Mouse (Mus musculus) cerebellum, adult 11 months (tissue): ENCODE measurements at regions not wholly inside any gene's neighbourhood (a gene's known extent, or its start where the extent isn't known, plus 50 kb on each side); places are given as distances from the start of the nearest gene placed in this dataset.
"Not testable (repeated sequence)": the region's sequence is repeated elsewhere in the genome, so short reads cannot be mapped to it uniquely, and the experiment has no call there.

ENCODE experiments used
- DNase-seq: peaks from one replicate; pipeline ENCODE4 v3.0.0; 2022

DNA sequence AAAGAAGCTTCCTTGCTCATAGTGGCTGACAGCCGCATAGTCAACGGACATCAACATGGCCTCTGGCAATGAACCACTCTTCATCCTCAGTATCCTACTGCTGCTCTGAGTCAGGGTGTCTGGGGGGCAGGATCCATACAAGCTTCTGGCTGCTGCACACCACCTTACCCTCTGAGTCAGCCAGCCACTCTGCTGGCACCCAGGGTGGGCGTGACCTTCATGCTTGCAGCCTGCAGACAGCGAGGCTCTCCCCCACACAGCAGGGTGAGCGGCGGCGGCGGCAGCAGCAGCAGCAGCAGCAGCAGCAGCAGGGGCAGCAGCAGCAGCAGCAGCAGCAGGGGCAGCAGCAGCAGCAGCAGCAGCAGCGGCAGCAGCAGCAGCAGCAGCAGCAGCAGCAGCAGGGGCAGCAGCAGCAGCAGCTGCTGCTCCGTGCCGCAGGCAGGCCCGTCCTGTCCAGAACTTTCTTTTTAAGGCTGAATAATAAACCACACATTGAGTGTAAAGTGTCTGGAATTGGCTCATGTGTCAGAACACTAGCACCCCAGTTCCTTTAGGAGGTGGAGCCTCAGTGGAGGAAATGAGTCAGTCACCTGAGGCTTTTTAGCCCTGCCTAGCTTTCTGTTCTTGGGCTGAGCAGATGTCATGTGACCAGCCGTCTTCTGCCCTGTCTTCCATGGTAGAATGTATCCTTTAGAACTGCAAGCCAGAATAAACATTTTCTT is 186.3 kb downstream of the 1810013L24Rik start:
- no peak for DNase-seq

GRCm38 (mm10) chr16:9016762-9017086 is 186.8 kb downstream of the 1810013L24Rik start:
- DNase-seq, result no peak

DNA sequence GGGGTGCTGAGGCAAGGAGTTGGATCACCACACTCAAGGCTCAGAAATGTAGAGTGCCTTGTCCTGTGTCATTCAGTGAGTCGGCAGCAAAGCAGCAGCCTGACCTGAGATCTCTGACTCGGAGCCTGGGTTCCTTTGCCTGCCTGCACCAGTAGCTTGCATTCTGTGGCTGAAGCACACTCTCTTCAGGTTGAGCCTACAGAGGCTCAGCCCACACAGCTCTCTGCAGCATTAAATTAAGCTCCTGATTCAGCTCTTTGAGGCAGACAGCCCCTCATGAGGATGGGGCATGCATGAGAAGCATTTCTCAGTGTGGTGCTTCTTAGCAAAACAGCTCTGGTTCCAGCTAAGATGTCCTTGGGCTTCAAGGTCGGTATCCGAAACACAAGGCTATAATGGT is 200.8 kb downstream of the 1810013L24Rik start:
- DNase-seq, result no peak

GRCm38 (mm10) chr16:9043271-9043670 is 213.4 kb downstream of the 1810013L24Rik start:
- DNase-seq, result no peak

- no peak for DNase-seq
Measured at GRCm38 (mm10) chr16:9046864-9047263, 217.0 kb downstream of the 1810013L24Rik start.

DNA sequence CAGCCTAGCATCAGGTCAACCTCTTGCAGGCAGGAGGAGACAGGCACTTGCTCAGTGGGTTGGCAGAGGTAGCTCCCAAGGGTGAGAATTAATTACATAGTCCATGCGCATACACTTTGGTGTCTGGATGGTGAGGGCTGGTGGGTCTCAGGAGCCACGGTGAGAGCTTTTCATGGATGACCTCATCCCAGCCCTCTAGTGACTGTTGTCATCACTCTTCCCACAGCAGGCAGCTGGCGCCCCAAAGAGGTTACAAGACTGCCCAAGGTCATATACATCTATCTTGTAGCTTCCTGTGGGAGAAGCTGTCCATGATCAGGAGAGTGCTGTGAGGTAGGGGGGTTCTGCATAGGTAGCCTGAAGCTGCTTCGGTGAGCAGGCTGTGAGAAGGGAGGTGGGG is 224.5 kb downstream of the 1810013L24Rik start:
- no peak for DNase-seq

DNA sequence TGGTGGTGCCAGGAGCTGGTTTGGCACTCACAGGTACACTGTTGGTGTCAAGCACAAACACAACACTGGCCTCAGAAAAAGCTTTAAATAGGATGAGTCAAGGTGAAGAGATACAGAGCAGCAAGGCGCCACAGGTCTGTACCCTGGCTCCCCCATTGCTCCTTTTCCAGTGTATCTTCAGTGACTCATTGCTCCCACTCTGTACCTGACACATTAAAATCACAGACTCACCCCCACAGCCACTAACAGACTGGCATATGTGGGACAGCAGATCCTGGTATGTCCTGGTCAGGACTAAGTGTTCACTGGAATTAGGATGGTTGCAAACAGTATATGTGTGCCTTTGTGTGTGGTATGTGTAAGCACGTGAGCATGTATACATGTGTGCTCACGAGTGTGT is 226.5 kb downstream of the 1810013L24Rik start:
- no peak for DNase-seq

DNA sequence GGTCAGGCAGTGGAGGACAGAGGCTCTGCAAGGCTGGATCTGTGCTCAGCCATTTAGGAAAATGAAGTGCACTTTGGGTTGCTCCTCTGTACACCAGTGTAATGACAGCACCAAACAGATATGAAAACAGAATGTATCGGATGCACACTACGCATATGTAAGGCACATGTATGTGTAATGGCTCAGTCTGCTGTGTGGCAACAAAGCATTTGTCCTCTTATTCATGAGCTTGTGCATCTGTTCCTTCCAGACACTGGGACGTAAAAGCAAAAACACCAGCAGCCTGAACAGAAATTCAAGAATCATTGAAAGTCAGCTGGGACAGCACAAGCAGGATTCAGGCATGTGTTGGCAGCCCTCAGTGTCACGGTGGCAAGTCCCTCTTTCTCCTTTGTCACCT is 241.6 kb downstream of the 1810013L24Rik start:
- DNase-seq, result no peak

DNA sequence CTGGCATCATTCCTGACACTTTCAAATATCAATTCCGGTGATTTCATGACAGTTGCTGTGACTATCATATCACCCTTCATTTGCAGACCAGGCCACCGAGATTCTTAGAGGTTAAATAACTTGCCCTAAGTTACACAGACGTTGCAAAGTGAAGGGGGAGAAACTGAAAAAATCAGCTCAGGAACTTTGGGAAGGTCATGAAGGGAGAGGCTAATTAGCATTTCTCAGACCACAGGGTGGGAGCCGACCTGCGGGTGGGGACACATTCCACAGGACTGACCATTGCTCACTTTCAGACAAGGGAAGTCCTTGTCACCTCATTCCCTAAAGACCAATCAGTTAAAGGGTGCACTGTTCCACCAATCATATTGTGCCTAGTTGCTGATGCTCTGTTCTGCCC is 242.1 kb downstream of the 1810013L24Rik start:
- not testable (repeated sequence) for DNase-seq

- DNase-seq, result no peak
Measured at GRCm38 (mm10) chr16:9074295-9074694, 244.4 kb downstream of the 1810013L24Rik start.

DNA sequence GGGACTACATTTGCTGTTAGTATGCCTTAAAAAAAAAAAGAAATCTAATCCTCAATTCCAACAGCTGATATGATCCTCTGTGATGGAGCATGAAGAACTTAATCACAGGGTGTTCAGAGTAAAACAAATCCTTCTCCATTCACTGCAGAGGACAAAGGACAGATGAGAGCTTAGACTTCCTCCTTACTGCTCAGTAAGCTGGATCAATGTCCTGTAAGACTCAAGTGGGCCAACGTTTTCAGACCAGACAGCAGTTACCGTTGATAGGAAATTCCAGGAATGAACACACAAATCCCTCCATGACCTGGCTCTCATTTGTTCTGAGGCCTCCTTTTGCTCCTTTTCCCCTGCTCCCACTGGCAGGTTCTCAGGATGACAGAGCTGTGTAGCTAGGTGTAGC is 247.6 kb downstream of the 1810013L24Rik start:
- no peak for DNase-seq

- DNase-seq, result no peak
Measured at GRCm38 (mm10) chr16:9078405-9078942, 248.6 kb downstream of the 1810013L24Rik start.

- DNase-seq, result no peak
Measured at GRCm38 (mm10) chr16:9083040-9083439, 253.1 kb downstream of the 1810013L24Rik start.

- DNase-seq, result no peak
Measured at GRCm38 (mm10) chr16:9083740-9084139, 253.8 kb downstream of the 1810013L24Rik start.

DNA sequence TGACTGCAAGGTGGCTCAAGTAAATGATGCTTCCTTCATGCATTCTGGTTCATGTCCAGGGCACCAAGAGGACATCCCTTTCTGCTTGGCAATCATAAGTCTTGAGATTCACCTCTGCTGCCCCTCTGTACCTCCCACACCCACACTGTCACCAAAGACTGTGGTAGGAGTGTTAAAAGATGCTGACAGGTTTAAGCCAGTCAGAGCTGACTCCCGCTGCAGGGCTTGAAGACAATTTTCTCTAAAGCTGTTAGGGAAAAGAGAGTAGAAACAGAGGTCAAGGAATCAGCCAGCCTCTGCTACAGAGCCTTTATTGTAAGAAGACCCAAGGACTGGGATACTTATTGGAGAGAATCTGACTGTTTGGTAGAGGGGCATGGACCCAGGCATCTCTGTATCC is 254.7 kb downstream of the 1810013L24Rik start:
- DNase-seq, result no peak

DNA sequence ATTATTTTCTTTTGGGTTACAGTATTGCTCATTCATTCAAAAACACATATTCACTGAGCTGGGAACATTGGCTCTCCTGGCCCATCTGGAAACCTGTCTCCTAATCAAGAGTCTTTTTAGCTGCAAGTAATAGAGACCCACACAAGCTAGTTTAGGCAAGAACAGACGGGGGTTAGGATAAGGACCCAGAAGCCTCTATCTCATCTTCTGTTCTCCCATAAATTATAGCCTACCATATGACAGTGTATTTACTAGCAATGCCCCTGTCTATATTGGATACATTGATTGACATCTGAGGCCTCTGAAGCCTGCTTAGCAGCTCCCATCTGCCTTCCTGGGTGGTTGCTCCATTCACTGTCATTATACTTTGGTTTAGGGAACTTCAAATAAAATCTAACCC is 255.2 kb downstream of the 1810013L24Rik start:
- DNase-seq, result no peak

DNA sequence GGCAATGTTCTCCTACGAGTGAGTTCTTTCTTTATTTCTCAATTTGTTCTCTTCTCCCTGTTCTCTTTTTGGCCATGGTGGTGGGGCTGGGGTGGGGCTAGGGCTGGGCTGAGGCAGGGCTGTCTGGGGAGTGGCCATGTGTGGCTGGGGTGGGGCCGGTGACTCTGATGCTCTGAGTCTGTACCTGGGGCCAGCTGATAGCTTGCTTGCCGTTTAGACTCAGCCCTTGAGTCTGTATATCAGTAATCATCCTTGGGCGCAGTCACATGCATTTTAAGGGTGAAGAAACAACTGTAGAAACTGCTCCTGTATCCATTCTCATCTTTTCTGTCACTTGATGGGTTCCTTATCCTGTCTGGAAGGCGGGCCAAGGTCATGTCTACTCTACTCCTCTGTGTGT is 256.1 kb downstream of the 1810013L24Rik start:
- DNase-seq, result no peak

GRCm38 (mm10) chr16:9091790-9092189 is 261.9 kb downstream of the 1810013L24Rik start:
- no peak for DNase-seq

DNA sequence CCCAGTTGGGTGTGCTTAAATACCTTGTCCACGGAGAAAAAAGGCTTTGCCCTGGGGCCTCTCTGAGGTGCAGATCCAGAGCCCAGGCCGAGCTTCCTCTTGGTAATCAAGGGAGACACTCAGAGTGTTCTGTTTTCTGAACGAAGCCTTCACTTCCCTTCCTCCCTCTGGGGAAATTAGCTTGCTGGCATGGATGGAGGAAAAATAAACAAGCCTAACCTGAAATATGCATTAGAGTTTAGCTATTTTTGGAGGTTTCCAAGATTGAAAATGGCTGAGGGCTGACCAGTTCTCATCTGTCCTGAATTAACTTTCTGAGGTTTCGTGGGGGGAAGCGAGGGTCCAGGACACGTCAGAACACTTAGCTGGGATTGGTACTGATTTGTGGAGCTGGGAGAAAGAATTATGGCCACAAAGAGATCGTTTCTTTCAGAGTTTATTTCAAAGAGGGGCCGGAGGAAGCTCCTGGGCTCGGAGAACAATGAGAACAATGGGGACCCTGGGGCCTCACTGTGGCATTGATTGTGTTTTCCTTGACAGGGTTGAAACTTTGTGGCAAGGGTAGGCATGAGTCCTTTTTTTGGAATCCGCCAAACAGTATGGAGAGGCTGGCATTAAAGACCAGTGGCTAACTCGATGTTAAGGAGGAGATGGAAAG is 262.4 kb downstream of the 1810013L24Rik start:
- no peak for DNase-seq

GRCm38 (mm10) chr16:9093593-9093992 is 263.7 kb downstream of the 1810013L24Rik start:
- DNase-seq, result no peak

GRCm38 (mm10) chr16:9094201-9094600 is 264.3 kb downstream of the 1810013L24Rik start:
- no peak for DNase-seq

DNA sequence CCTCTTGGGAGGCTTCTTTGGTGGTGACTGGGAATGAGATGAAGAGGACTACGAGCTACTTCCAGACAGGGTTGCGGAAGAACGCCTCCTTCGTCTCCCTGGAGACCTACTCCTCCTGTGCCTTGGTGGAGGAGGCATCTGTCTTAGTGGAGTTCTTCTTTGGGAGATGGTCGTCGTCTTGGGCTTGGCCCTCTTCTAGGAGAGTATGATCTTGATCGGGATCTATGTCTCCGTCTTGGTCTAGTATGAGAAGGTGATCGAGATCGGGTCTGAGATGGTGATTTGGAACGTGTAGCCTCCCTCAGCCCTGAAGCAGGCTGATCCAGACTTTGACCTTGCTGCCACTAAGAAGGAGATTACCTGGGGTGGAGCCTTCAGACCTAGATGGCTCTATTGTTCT is 276.3 kb downstream of the 1810013L24Rik start:
- no peak for DNase-seq

- DNase-seq, result not testable (repeated sequence)
Measured at GRCm38 (mm10) chr16:9106676-9107075, 276.8 kb downstream of the 1810013L24Rik start.

DNA sequence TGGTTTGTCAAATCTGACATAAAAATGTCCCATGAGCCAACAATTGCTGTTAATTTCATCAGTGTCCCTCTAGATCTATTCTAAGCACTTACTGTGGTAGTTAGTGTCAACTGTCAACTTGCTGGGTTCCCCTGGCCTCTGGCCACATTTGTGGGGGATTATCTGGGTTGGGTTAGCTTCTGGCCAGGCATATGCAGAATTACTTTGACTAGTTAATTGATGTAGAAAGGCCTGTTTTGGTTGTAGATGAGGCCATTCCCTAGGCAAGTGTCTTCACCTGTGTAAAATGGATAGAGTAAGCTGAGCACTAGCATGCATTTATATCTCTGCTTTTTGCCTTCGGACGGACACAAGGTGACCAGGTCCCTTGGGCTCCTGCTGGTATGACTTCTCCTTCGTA is 283.9 kb downstream of the 1810013L24Rik start:
- no peak for DNase-seq

- no peak for DNase-seq
Measured at GRCm38 (mm10) chr16:9115548-9115947, 285.6 kb downstream of the 1810013L24Rik start.
